Mouse (Mus musculus) heart, adult 2 months (tissue): ENCODE results near the gene Lrrc29.

Experiments used
- CTCF ChIP-seq: fragments of 200-600 bp; IDR thresholded peaks from 2 replicates; pipeline ENCODE4 v1.8.1; 2022; ENCODE audit warnings: antibody characterized with exemption, mild to moderate bottlenecking, moderate library complexity
- POLR2A ChIP-seq: fragments of 200-500 bp; IDR thresholded peaks from 2 replicates; pipeline ENCODE4 v1.6.1; 2011; ENCODE audit warnings: mild to moderate bottlenecking, low read depth, low read length, control low read depth; ENCODE audit not compliant: insufficient read depth

- TF ChIP-seq CTCF (no peak), POLR2A (no peak)
These were observed 890 bp upstream of the Lrrc29 start for GRCm38 (mm10) chr8:105326968-105327367.
